Mouse (Mus musculus): Measurements from ENCODE around the gene Rln3. TPM values are rescaled to one million over a fixed set of nuclear protein-coding genes. Genes with fewer than 3 reads are reported as not detected.
A peak's percentile ranks its signal among the peaks of the same experiment; 100 is the strongest.

Gene Rln3
- total RNA-seq (2021): not detected
- long read RNA-seq, experiment 1: 0 reads
- long read RNA-seq, experiment 2: 0 reads

DNA sequence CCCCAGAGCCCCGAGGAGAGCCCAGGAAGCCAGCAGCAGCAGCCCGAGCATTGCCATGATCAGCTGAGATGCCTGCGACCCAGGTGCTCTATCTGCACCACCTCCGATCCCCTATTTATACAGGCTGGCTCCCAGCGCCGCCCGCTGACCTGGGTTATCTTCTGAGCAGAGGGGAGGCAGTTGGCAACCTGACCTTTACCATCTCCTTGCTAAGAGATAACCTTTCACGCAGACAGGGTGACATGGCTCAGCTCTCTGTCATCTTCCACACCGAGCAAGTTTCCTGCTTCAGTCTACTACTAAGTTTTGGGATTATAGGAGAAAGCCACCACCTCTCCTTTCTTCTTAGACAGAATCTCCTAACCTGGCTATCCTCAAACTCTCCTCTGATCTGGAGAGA is at the start of gene Rln3:
Gene Rln3, minus strand, starts transcription at position 101 of the 400 bp plus-strand sequence.
- DNase-seq: no peak

DNA sequence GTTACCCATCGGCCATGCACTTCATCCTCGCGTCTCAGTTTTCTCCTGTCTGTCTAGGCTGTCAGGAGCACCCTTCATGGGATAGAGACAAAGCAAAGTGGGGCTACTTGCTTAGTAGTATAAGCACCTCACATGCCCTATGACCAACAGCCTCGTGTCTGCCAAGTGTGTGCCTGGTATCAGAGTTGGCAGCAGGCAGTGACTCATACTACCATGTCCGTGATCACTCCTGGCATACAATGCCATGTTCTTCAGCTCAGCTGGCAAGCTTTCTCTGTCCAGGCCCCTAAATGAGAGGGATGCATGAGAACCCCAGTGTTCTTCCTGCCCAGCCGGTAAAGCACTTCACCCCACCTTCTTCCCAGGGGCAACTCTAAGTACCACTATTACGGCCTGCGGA is 45.8 kb upstream of the Rln3 start:
- DNase-seq: peak in 1 of 2 experiments; percentile 35
- intact Hi-C loops (cut with DNase I): no loop called here

More for the DNA sequence above, at the start of gene Rln3:
- intact Hi-C loops (cut with DNase I): loop anchor here (5.0 kb wide), 1 partner anchor 62 kb away; no protein-coding TSS in a partner anchor

DNA sequence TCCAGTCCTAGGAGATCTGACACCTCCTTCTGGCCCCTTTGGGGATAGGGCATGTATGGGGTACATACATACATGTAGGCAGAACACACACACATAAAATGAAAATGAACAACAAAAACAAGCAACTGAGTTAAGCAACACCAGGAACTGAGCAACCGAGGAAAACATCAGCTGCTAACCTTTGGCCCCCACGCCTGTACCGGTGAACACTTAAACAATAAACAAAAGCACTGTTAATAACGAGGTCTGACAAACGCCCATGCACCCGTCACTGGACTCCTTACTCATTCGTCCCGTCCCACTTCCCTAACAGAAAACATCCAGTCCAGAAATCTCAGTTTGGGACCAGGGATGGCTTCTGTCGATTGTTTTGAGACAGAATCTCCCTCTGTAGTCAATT is 44.5 kb upstream of the Rln3 start:
- no peak for DNase-seq
- intact Hi-C loops (cut with DNase I): no loop called here

DNA sequence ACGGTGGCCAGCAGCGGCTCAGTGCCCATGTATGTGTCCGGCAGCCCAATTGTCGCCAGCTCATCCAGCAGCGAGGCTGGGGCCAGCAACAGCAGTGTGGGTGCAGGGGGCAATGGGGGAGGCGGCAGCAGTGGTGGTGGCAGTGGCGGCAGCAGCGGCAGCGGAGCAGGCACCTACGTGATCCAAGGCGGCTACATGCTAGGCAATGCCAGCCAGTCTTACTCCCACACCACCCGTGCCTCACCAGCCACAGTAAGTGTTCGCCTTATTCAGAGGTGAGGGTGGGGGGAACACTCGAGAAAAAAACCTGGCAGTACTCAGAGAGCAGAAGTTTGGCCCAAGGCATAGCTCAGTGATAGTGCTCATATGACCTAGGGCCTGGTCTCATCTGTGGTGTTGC is 43.0 kb upstream of the Rln3 start:
- intact Hi-C loops (cut with DNase I): no loop called here

DNA sequence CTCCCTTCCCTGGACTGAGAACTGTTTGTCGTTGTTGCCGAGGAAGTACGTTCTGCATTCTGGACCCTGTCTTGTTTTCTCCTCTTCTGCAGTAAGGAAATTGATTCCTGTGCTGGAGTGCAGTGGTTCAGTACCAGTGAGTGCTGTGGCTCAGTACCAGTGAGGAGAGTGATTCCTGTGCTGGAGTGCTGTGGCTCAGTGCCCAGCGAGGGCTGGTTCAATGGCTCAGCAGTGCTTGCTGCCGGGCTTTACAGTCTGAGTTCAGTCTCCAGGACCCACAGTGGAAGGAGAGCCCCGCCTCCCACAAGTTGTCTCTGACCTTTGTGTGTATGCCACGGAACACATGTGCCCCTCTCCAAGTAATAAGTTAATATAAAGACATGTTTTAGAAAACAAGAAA is 42.4 kb upstream of the Rln3 start:
- intact Hi-C loops (cut with DNase I): no loop called here
- no peak for DNase-seq

More for the DNA sequence above, 43.0 kb upstream of the Rln3 start:
- DNase-seq: no peak

DNA sequence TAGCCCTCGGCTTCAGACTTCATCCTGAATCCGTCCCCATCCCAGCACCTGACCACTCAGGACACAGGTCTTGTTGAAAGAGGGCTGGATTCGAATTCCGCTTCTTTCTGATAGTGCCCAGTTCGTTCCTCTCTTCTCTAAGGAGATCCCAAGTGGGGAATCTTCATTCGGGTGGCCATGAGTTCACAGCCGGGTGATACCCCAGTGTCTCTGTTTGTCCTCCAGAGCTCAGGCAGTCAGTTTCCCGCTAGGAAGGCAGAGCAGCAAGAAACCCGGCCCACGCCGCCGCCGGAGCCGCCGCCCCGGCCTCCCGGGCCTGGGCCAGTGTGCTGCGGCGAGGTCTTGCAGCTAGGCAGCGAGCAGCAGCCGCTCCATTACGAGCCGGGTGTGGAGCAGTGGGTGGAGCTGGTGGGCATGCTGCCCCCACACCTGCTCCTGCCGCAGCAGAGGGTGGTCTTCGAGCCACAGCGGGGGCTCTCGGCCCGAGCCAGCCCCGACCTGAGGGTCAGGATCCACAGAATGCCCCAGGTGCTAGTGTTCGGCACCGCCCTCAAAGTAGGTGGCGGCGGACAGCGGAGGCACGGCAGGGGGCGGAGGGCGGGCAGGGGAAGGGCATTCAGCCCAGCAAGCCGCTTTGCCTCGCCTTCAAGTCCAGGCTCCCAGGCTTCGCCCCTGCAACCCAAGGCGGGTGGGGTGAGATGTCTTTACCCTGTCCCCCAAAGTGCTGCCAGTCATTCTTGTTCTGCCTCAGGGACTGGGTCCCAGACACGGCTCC is 39.7 kb upstream of the Rln3 start:
- intact Hi-C loops (cut with DNase I): no loop called here
- DNase-seq: no peak

DNA sequence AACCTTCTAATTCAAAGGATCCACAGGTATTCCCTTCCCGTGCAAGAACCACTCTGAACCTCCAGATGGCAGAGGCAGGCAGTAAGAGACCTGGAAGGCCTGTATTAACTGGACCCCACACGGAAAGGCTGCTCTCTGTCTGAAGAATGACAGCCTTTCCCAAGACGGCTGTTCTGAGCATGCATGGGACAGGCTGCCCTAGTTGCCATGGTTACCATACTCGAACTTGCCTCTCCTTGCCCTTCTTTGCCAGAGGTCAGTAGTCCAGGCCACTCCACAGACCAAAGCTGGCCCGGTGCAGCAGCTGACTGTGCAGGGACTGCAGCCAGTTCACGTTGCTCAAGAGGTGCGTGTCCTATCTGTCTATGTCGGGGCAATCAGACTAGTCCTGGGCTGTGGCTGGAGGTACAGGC is 39.0 kb upstream of the Rln3 start:
- no peak for DNase-seq
- intact Hi-C loops (cut with DNase I): no loop called here

DNA sequence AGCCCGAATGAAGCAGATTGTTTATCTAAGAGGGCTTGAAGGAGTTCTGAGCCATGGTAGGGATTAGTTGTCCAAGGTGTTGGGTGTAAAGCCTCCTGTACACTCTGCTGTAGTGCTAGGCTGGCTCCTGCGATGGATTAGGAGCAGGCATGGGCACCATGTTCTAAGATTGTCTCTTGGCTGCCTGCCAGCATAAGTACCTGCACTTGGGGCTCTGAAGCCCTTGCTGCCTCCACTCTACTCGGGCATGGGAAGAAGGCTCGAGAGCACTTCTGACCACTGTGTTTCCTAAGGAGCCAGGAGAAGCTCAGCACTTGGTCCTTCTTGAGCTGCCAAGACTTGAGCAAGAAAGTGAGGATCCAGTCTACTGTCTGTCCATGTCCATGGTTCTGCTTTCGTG is 34.4 kb upstream of the Rln3 start:
- no peak for DNase-seq
- intact Hi-C loops (cut with DNase I): no loop called here

DNA sequence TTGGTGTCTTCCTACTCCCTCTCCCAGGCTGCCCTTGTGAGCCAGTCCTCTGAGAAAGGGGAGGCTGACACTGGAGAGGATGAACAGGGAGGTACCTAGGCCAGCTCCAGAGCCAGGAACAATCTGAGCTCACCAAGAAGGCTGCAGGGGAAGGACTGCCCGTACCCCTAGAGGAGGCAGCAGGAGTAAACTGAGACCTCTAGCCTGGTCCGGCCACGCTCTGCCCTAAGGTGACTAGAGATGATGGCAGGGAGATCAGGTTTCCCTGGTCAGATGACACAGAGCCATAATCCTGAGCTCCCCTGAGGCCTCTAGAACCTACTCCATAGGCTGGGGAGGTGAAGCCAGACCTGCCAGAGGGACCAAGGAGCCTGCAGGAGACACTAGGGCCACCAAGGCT is 32.0 kb upstream of the Rln3 start:
- no peak for DNase-seq
- intact Hi-C loops (cut with DNase I): no loop called here

DNA sequence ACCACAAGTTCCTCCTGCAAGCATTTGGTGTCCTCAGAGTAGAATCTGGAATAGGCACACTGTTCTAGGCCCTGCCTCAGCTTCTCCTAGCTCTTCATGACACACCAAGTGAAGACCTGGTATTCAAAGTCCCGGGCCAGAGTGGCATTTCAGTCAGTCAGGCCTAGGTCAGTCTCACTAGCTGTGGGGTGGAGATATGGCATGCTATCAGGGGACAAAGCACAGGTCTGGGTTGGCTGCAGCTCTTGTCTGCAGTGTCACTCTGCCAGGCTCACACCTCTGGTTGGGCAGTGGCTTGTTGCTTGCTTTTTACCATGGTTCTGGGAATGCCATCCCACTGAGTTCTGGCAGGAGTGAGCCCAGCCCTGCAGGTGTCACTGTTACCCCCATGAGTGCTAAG is 31.6 kb upstream of the Rln3 start:
- DNase-seq: no peak
- intact Hi-C loops (cut with DNase I): no loop called here

DNA sequence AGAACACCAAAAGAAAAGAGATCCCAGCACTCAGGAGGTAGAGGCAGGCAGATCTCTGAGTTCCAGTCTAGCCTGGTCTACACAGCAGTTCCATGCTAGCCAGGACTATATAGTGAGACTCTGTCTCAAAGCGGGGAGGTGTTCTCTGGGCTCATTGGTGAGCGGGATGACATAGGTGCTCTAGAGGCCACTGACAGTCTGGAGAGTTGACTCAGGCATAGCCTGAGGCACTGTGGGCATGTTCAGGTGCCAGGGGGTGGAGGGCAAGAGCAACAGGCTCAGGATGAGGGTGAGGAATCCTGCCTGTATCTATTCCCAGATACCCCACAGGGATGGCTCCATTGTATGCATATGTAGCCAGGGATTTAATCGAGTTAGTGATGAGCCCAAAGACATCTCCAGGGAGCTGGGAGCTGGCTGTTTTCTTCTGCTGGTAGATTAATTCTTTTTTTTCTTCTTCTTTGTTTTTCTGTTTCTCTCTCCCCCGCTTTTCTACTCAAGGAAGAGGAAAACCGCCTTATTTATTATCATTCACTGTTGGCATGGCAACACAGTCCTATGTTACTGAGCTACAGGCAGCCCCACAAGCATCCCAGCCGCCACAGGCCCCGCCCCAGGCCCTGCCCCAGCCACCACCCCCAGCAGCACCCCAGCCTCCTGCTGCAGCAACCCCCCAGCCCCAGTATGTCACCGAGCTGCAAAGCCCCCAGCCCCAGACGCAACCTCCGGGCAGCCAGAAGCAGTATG is 28.6 kb upstream of the Rln3 start:
- intact Hi-C loops (cut with DNase I): no loop called here
- no peak for DNase-seq

DNA sequence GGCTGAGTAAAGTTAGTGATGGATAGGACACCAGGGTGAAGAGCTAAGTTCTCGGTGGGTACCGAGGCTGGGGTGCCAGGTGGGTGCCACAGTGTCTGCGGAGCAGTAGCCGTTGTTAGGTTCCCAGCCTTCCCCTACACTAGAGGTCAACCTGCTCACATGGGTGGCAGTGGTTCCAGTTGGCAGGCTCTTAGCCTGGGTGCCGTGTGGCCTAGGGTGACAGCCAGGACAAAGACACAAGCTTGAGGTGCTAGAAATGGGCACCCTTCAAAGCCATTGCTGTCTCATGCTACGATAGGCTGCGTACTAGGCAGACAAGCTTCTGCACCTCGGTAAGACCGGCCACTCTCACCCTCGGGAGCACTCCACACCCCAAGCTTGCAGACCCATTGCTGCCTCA is 27.5 kb upstream of the Rln3 start:
- intact Hi-C loops (cut with DNase I): no loop called here
- DNase-seq: no peak

DNA sequence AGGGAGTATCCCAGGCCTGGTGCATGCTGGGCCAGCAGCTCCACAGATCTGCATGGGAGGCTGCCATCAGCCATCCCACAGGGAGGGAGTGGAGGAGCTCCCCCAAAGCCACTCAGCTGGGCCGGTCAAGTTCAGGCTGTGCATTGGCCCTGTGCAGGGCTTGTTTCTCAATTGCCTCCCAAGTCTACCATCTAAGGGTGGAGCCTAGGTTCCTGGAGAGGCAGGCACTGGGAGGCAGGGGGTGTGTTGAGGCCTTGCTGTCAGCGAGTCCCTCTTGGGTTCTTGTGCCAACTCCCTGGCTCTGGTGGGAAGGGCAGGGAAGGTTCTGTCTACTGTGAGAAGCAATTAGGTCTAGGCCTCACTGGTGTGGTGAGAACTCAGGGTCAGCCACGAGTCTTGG is 27.1 kb upstream of the Rln3 start:
- intact Hi-C loops (cut with DNase I): no loop called here
- peak in 1 of 2 experiments; percentile 33 for DNase-seq

DNA sequence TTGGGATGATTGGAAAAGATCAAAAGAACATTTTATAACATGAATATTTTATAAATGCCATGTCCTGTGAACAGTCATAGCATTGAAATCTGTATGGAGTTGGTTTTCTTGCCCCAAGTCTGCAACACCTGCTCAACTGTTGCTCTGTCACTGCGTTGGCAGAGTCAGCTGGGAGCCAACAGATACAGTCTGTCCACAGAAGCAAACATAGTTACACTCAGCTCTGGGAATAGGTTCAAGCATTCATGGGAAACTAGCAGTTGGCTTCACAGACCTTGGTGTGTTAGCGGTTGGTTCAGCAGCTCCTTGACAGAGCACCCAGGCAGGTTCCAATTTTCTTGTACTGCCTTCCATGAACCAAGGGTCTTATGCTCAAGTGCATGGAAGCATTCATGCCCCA is 25.9 kb upstream of the Rln3 start:
- intact Hi-C loops (cut with DNase I): no loop called here
- DNase-seq: no peak

DNA sequence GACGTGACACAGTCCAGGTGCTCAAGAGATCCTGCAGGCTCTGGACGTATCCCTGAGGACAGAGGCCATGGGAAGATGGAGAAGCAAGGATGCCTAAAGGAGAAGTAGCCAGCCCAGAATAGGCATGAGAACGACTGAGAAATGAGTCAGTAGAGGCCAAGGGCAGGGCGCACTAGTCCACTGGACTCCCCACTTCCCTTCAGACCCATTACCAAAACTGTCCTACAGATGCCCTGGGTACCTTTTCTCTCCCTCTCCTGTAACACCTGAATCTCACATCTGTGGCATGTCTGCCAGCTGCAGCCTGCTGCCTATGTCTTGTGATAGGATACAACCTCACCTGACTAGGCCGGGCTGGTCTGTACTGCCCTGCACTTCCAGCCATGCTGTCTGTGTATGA is 25.4 kb upstream of the Rln3 start:
- intact Hi-C loops (cut with DNase I): no loop called here
- DNase-seq: no peak

DNA sequence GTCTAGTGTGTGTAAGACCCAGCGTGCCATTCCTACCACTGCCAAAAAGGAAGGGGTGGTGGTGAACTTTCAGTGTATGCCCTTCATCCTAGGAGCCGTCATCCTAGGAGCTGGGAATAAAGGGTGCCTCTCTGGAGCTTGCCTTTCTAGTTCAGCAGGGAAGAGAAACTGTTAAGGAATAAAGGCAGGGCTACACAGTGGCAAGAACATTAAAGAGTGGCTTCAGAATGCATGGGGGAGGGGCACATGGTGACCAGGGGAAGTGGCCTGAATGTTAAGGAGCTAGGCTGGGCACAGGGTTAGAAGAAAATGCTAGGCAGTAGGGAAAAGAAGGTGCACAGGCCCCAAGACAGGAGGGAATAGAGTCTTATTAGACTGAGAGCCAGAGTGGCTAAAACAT is 24.9 kb upstream of the Rln3 start:
- DNase-seq: no peak
- intact Hi-C loops (cut with DNase I): no loop called here

DNA sequence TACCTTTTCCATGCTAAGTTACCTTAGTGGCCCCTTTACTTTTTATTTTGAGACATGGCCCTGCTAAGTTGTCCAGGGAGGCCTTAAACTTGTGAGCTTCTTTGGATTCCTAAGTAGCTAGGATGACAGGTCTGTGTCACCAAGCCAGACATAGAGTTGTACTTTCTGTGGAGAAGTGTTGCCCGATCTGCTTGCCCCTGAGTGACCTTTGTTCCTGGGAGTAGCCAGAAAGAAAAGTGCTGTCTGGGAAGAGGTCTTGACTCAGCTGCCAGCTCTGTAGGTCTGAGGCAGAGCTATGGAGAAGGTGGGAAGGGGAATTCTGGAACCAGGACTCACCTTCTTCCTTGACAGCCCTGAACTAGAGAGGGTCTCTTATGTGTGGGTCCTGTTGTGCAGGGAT is 24.4 kb upstream of the Rln3 start:
- intact Hi-C loops (cut with DNase I): no loop called here
- DNase-seq: no peak

DNA sequence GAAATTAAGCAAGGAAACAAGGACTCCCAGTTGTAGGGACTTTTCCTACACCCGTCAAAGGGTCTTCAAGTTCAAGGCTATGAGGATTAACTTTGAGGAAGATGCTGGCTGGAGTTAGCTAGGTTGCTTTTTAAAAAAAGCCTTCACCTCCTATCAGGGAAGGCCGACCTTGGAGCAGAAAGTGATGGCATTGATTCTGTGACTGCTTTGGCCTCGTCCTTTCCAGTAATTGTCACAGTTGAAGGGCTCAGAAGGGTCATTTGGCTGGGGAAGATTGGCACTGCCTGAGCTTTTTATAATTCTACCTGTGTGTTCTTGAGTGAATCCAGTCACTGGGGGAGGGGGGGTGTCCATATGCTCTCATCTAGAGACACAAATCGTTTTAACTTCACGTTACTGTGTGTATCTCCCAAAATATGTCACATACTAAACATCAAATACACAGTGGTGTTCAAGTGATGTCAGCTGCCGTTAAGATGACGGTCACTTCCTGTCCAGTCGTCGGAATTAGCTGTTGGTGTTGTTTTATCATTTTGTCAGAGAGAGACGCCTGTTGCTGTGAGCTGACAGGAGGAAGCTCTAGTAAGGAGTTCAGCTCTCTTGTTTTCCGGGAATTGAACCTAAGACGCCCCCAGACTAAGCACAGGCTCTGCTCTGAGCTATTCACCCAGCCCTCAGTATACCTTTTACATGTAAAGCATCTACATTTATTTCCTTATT is 23.7 kb upstream of the Rln3 start:
- no peak for DNase-seq
- intact Hi-C loops (cut with DNase I): no loop called here

DNA sequence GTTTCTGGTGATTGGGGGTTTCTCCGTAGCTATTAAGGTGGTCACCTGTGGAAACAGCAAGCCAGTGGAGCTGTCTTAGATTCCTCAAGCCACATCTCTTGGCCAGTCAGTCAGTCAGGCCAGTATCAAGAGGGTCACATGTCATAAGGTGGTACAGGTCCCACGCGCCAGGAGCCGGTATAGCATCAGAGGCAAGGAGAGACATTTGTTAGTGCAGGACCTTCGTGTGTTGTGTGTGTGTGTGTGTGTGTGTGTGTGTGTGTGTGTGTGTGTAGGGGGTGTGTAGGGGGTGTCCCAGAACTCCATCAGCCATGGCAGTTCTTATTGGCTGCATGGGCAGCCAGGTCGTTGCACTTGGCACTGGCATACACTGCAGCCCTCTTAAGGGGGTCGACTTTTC is 23.1 kb upstream of the Rln3 start:
- no peak for DNase-seq
- intact Hi-C loops (cut with DNase I): no loop called here

DNA sequence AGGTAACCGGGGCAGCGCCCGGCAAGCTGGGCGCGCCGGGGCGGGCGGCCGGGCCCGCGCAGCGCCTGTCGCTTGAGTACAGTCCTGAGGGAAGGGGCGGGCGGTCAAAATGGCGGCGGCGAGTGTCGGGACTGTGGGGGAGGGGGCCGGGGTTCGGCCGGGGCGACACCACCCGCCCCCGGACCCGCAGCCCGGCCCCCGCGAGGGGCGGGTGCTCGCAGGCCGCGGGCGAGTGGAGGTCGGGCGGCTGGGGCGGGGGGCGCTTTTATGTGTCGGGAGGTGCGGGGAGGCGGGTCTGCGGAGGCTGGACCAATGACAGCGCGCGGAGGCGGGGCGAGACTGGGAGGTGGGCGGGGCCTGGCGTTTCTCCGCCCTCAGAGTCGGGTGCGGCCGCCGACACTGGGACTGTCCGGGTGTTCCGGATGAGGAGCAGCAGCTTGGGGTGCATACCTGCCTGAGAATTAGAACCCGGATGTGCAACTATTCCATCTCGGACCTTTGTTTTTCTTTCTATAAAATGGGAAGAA is 22.3 kb upstream of the Rln3 start:
- intact Hi-C loops (cut with DNase I): no loop called here
- peak; percentile 98 for DNase-seq

DNA sequence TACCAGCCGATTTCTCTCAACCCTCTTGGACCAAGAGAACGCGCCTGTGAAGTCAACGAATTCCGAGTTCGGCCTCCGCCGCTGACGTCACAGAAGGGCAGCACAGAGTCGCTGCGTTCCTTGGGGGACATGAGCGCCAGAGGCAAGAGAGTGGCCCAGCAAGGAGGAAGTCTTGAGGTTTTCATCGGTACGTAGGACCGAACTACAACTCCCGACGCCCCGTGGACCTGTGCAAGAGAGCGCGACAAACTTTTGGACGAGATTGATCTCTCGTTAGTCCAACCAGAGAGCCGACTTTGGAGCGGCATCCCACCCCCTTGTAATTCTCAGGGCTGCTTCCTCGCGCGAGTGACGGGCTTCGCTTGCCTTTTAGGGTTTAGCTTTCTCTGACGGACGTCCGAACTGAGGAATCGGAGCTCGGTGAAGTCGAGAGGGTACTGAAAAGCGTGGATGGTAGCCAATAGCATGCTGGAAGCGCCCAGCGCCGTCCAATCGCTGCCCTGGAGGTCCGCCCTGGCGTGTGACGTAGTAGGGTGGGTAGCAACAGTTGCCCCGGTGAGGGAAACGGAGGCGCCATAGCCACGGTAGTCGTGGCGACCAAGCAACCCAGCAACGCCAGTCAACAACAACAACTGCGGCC is 21.6 kb upstream of the Rln3 start, which contains the start of gene Rfx1:
Gene Rfx1, plus strand, starts transcription at position 544 of the 640 bp plus-strand sequence.
- intact Hi-C loops (cut with DNase I): no loop called here

More for the DNA sequence above, 21.6 kb upstream of the Rln3 start, which contains the start of gene Rfx1:
- DNase-seq: peak; percentile 97 to 99
